In genomic region chr14:24803001-24803655, GRCm38 (mm10) we compare ENCODE assay signal across 24 mouse cellular contexts.
A peak's percentile ranks its signal among the peaks of the same experiment; 100 is the strongest.
DNase-seq lines count a peak whose midpoint lies in the region; ATAC-seq lines count a peak whose summit lies in the region.
"Had no signal": no experiment of that assay in that cellular context is flagged by ENCODE, and none has a peak within 500 bp of the region (broad histone marks: within the 10 kb centered on the region; RNA-seq: fewer than 3 reads in every experiment).

No protein-coding gene starts in this region.

- H3K27ac ChIP-seq in midbrain, embryonic 11.5 days (ENCODE audit: low read depth, low read length): no peak overlapping the region
- H3K27ac ChIP-seq in midbrain, embryonic 13.5 days: no peak overlapping the region
- peak overlapping the region; percentile 64 for H3K27ac ChIP-seq in kidney, embryonic 15.5 days
- H3K27ac ChIP-seq: embryonic facial prominence, embryonic 10.5 days; hindbrain, embryonic 15.5 days; intestine, embryonic 15.5 days; limb, embryonic 13.5 days; liver, embryonic 12.5 days; neural tube, embryonic 13.5 days had no signal

- H3K4me3 ChIP-seq in midbrain, embryonic 11.5 days (ENCODE audit: low read depth, low read length): no peak overlapping the region
- H3K4me3 ChIP-seq in midbrain, embryonic 13.5 days (replicated peaks): no peak overlapping the region
- no peak overlapping the region for H3K4me3 ChIP-seq in kidney, embryonic 15.5 days (replicated peaks)
- H3K4me3 ChIP-seq: embryonic facial prominence, embryonic 10.5 days; forebrain, embryonic 10.5 days; hindbrain, embryonic 15.5 days; intestine, embryonic 15.5 days; limb, embryonic 13.5 days; liver, embryonic 12.5 days; myocyte; neural tube, embryonic 13.5 days had no signal

- no peaks in the 10 kb centered on the region for H3K4me1 ChIP-seq in midbrain, embryonic 11.5 days (ENCODE audit: control insufficient read depth, insufficient read depth, low read length)
- no peaks in the 10 kb centered on the region; the same call in 1 of the 2 replicates for H3K4me1 ChIP-seq in midbrain, embryonic 13.5 days (replicated peaks)
- H3K4me1 ChIP-seq in kidney, embryonic 15.5 days: peaks cover 22% of the 10 kb centered on the region
- H3K4me1 ChIP-seq: hindbrain, embryonic 15.5 days; intestine, embryonic 15.5 days; liver, embryonic 12.5 days had no signal

- no peaks in the 10 kb centered on the region for H3K36me3 ChIP-seq in midbrain, embryonic 11.5 days (ENCODE audit: control insufficient read depth, insufficient read depth, low read length)
- H3K36me3 ChIP-seq in midbrain, embryonic 13.5 days: no peaks in the 10 kb centered on the region
- H3K36me3 ChIP-seq in kidney, embryonic 15.5 days: no peaks in the 10 kb centered on the region
- H3K36me3 ChIP-seq: embryonic facial prominence, embryonic 10.5 days; forebrain, embryonic 10.5 days; hindbrain, embryonic 15.5 days; intestine, embryonic 15.5 days; limb, embryonic 13.5 days; liver, embryonic 12.5 days; neural tube, embryonic 13.5 days had no signal

- no peaks in the 10 kb centered on the region for H3K27me3 ChIP-seq in midbrain, embryonic 11.5 days (ENCODE audit: control insufficient read depth, insufficient read depth, low read length)
- 0 out of 2 replicates have a peak, but pooled peaks cover 4% of the 10 kb centered on the region for H3K27me3 ChIP-seq in midbrain, embryonic 13.5 days
- no peaks in the 10 kb centered on the region for H3K27me3 ChIP-seq in kidney, embryonic 15.5 days
- H3K27me3 ChIP-seq: hindbrain, embryonic 15.5 days; intestine, embryonic 15.5 days; limb, embryonic 13.5 days; liver, embryonic 12.5 days; neural tube, embryonic 13.5 days had no signal

- intact Hi-C loops in heart, postnatal 25 days (cut with DNase I): no loop called here

- DNase-seq in kidney, adult 11 months: peak; percentile 7
- DNase-seq in kidney, postnatal 4 days: no peak
- peak; percentile 67 for DNase-seq in midbrain, embryonic 11.5 days (ENCODE audit: low spot score, missing footprints)
- no peak for DNase-seq in testis, postnatal 10 days (ENCODE audit: low spot score)
- DNase-seq in heart, postnatal 25 days (ENCODE audit: low spot score): no peak
- DNase-seq: adrenal gland, postnatal 36 days; cerebellum, adult 9-11 months; lung, adult 18-20 months; lung, postnatal 10 days; retina, postnatal 1 day; right cerebral cortex, postnatal 25 days; spleen, adult 18-20 months had no signal

- no peak overlapping the region for H3K4me2 ChIP-seq in midbrain, embryonic 11.5 days
- no peak overlapping the region for H3K4me2 ChIP-seq in midbrain, embryonic 13.5 days (replicated peaks)
- H3K4me2 ChIP-seq in kidney, embryonic 15.5 days: no peak overlapping the region
- H3K4me2 ChIP-seq: hindbrain, embryonic 15.5 days; intestine, embryonic 15.5 days; limb, embryonic 13.5 days; liver, embryonic 12.5 days; neural tube, embryonic 13.5 days had no signal

- ATAC-seq in midbrain, embryonic 11.5 days (ENCODE audit: low FRiP score): no peak
- no peak for ATAC-seq in midbrain, embryonic 13.5 days
- 0 out of 2 replicates have a peak, but pooled peaks have one; percentile 31 for ATAC-seq in kidney, embryonic 15.5 days (replicated peaks; ENCODE audit: low FRiP score)
- ATAC-seq: forebrain, embryonic 16.5 days; intestine, embryonic 15.5 days; liver, embryonic 12.5 days; midbrain, embryonic 16.5 days had no signal

- WGBS in midbrain, embryonic 11.5 days: 87% methylated on average over 5 of the region's 5 CpGs
- 87% methylated on average over 5 of the region's 5 CpGs for WGBS in midbrain, embryonic 13.5 days
- 62% methylated on average over 5 of the region's 5 CpGs for WGBS in kidney, embryonic 15.5 days

- no peak overlapping the region for H3K9ac ChIP-seq in midbrain, embryonic 11.5 days (ENCODE audit: low read length)
- no peak overlapping the region for H3K9ac ChIP-seq in midbrain, embryonic 13.5 days (replicated peaks)
- H3K9ac ChIP-seq in kidney, embryonic 15.5 days: no peak overlapping the region
- H3K9ac ChIP-seq: hindbrain, embryonic 15.5 days; intestine, embryonic 15.5 days; limb, embryonic 13.5 days; liver, embryonic 12.5 days; neural tube, embryonic 13.5 days had no signal

- no peaks in the 10 kb centered on the region for H3K9me3 ChIP-seq in midbrain, embryonic 11.5 days (ENCODE audit: control insufficient read depth, low read length)
- no peaks in the 10 kb centered on the region for H3K9me3 ChIP-seq in midbrain, embryonic 13.5 days
- no peaks in the 10 kb centered on the region for H3K9me3 ChIP-seq in kidney, embryonic 15.5 days (replicated peaks)
- H3K9me3 ChIP-seq: embryonic facial prominence, embryonic 10.5 days; forebrain, embryonic 10.5 days; hindbrain, embryonic 15.5 days; intestine, embryonic 15.5 days; limb, embryonic 13.5 days; liver, embryonic 12.5 days; neural tube, embryonic 13.5 days had no signal

Comparison
In these comparisons a context has a peak if more than half of its experiments do, and no peak if none do; other contexts are left out.
1. DNase-seq: peak in kidney, adult 11 months (single experiment) and midbrain, embryonic 11.5 days (single experiment); none in kidney, postnatal 4 days (0 of 2), testis, postnatal 10 days (single experiment) and heart, postnatal 25 days (single experiment).